Comparison of ENCODE assay signal across 8 mouse cellular contexts in the genomic region with DNA sequence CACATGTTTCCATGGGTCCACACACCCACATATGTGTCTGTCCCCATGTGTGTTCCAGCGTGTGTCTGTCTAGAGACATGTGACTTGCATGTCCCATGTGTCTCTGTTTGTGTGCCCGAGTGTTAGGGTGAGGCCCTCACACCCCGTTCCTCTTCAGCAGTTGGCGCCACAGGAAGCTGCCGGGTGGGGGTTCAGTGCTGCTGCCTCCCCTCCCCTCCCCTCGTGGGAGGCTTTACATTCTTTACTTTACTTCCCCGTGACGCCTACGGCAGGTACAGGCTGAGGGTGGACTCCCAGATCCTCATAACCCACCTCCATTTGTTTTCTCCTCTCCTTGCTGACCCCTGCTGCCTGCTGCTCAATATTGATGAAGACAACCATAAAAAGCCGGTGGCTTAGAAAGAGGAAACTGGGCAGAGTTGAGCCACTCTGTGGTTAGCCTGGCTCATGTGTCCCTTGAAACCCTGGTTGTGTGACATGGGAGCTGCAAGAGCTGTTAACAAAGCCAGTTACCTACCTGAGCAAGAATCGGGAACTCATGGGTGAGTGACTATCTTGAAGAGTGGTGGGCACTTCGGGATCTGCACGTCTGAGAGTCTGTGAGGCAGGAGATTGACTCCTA. TPM values are rescaled to one million over a fixed set of nuclear protein-coding genes. Genes with fewer than 3 reads are reported as not detected.
DNase-seq lines count a peak whose midpoint lies in the region; ATAC-seq and TF ChIP-seq lines count a peak whose summit lies in the region.
"Had no signal": no experiment of that assay in that cellular context is flagged by ENCODE, and none has a peak within 500 bp of the region (broad histone marks: within the 10 kb centered on the region; RNA-seq: fewer than 3 reads in every experiment).

A gene (plus strand): TSS at position 227 of the 622 bp plus-strand sequence.

- 64% methylated on average over 13 of the region's 13 CpGs for WGBS in stomach, embryonic 14.5 days
- 84% methylated on average over 13 of the region's 13 CpGs for WGBS in forebrain, embryonic 13.5 days

- H3K9ac ChIP-seq in stomach, embryonic 14.5 days (replicated peaks; ENCODE audit: low read depth, low read length), result no peak within 1 kb of the TSS
- H3K9ac ChIP-seq in forebrain, embryonic 13.5 days, result no peak within 1 kb of the TSS

- ATAC-seq in G1E (ENCODE audit: extremely low read depth, insufficient number of reproducible peaks, low FRiP score, poor library complexity, severe bottlenecking), result peak; percentile 58
- ATAC-seq in inflammation-experienced regulatory T-cells, adult 6 months, result peak; percentile 48
- ATAC-seq in stomach, embryonic 14.5 days (ENCODE audit: insufficient number of reproducible peaks, insufficient read depth, low FRiP score, low read depth), result peak; percentile 3; the same call in 1 of the 2 replicates
- ATAC-seq in forebrain, embryonic 13.5 days, result no peak

- no peak for DNase-seq in G1E (ENCODE audit: low spot score)
- peak; percentile 62 to 69 for DNase-seq in lung, postnatal 4 days
- DNase-seq in layer of hippocampus, postnatal 14 days (ENCODE audit: low spot score in 2 of 2), result no peak
- no peak for DNase-seq in left cerebral cortex, postnatal 25 days (ENCODE audit: low spot score in 2 of 2)

- no peaks in the 10 kb centered on the region for H3K36me3 ChIP-seq in G1E (replicated peaks)
- no peaks in the 10 kb centered on the region for H3K36me3 ChIP-seq in stomach, embryonic 14.5 days (ENCODE audit: control insufficient read depth, insufficient read depth, low read length)
- H3K36me3 ChIP-seq in forebrain, embryonic 13.5 days (ENCODE audit: poor library complexity, severe bottlenecking), result no peaks in the 10 kb centered on the region

- peak within 1 kb of the TSS; percentile 29; the same call in 1 of the 2 replicates for H3K27ac ChIP-seq in stomach, embryonic 14.5 days (ENCODE audit: low read length)
- H3K27ac ChIP-seq in forebrain, embryonic 13.5 days, result no peak within 1 kb of the TSS

- H3K4me3 ChIP-seq in G1E (ENCODE audit: low read depth, low read length), result no peak within 1 kb of the TSS
- H3K4me3 ChIP-seq in stomach, embryonic 14.5 days (ENCODE audit: low read depth, low read length), result no peak within 1 kb of the TSS
- no peak within 1 kb of the TSS for H3K4me3 ChIP-seq in forebrain, embryonic 13.5 days

- peaks cover 15% of the 10 kb centered on the region for H3K4me1 ChIP-seq in G1E (ENCODE audit: insufficient read depth, low read depth, low read length)
- no peaks in the 10 kb centered on the region for H3K4me1 ChIP-seq in stomach, embryonic 14.5 days (ENCODE audit: control insufficient read depth, insufficient read depth, low read length)
- H3K4me1 ChIP-seq in forebrain, embryonic 13.5 days, result no peaks in the 10 kb centered on the region

- no peak for TF ChIP-seq CTCF in G1E (IDR thresholded peaks at IDR 0.05; ENCODE audit: low read depth, low read length)

- peaks cover 8% of the 10 kb centered on the region for H3K27me3 ChIP-seq in G1E (ENCODE audit: insufficient read depth, low read length)
- no peaks in the 10 kb centered on the region for H3K27me3 ChIP-seq in stomach, embryonic 14.5 days (ENCODE audit: control insufficient read depth, insufficient read depth, low read length)
- 0 out of 2 replicates have a peak, but pooled peaks cover 2% of the 10 kb centered on the region for H3K27me3 ChIP-seq in forebrain, embryonic 13.5 days

- H3K9me3 ChIP-seq in G1E (replicated peaks), result no peaks in the 10 kb centered on the region
- no peaks in the 10 kb centered on the region for H3K9me3 ChIP-seq in stomach, embryonic 14.5 days (ENCODE audit: control insufficient read depth, low read depth, low read length)
- H3K9me3 ChIP-seq in forebrain, embryonic 13.5 days (replicated peaks), result no peaks in the 10 kb centered on the region

- H3K4me2 ChIP-seq in stomach, embryonic 14.5 days (replicated peaks; ENCODE audit: low read depth, low read length), result peak within 1 kb of the TSS; percentile 6; the same call in 1 of the 2 replicates
- H3K4me2 ChIP-seq in forebrain, embryonic 13.5 days, result no peak within 1 kb of the TSS

- intact Hi-C loops in left cerebral cortex, postnatal 25 days (cut with DNase I), result no loop called here

RNA-seq across cellular contexts. Expression of the gene that starts here (rescaled TPM):
- total RNA-seq in G1E (2014; fragmentation: Nextera tagmentation), result 0.24 TPM in 1 of 2 replicates, not detected in the other
- 0.44 and 0.46 TPM in 2 replicates for total RNA-seq in G1E (2017)
- 0.15 and 0.20 TPM in 2 replicates for polyA plus RNA-seq in G1E (2012)
- 10 to 100 TPM; 29.9 to 51.2 (median 36.9) TPM for polyA plus RNA-seq in inflammation-experienced regulatory T-cells, adult 6 months (2017; shearing (Covaris generic))
- 0.27 and 0.39 TPM in 2 replicates for polyA plus RNA-seq in stomach, embryonic 14.5 days (2014; fragmentation: Nextera tagmentation; extraction: Ambion mirVana)
- total RNA-seq in layer of hippocampus, postnatal 14 days (2021), result under 1 TPM; 0.14 to 0.36 TPM
- polyA plus RNA-seq in forebrain, embryonic 13.5 days (2015; fragmentation: Nextera tagmentation; extraction: Ambion mirVana), result 0.23 TPM in 1 of 2 replicates, not detected in the other
- total RNA-seq in left cerebral cortex, postnatal 25 days (2021), result not detected
- polyA plus RNA-seq: intestine, embryonic 14.5 days had no signal

Comparison
In these comparisons a context has a peak if more than half of its experiments do, and no peak if none do; other contexts are left out.
1. RNA of the gene that starts here (polyA plus RNA-seq): 29.9 to 51.2 TPM in inflammation-experienced regulatory T-cells, adult 6 months; 0.27 to 0.39 TPM in stomach, embryonic 14.5 days, 0.23 TPM in forebrain, embryonic 13.5 days and 0.15 to 0.20 TPM in G1E; every median in the first group is over 10 times any median in the second.
2. Peak in ATAC-seq in G1E; RNA of the gene not detected or under 1 TPM.
3. Peak in ATAC-seq, H3K27ac ChIP-seq and H3K4me2 ChIP-seq in stomach, embryonic 14.5 days; RNA of the gene not detected or under 1 TPM.
4. DNase-seq: peak in lung, postnatal 4 days (2 of 2); none in G1E (single experiment), layer of hippocampus, postnatal 14 days (0 of 2) and left cerebral cortex, postnatal 25 days (0 of 2).